In genomic region chr7:49368590-49368989, GRCm38 (mm10) we compare ENCODE assay signal across 18 mouse cellular contexts.
DNase-seq lines count a peak whose midpoint lies in the region; ATAC-seq and TF ChIP-seq lines count a peak whose summit lies in the region.
"Had no signal": no experiment of that assay in that cellular context is flagged by ENCODE, and none has a peak within 500 bp of the region (broad histone marks: within the 10 kb centered on the region; RNA-seq: fewer than 3 reads in every experiment).

No protein-coding gene starts in this region.

- H3K9ac ChIP-seq in hindbrain, embryonic 12.5 days = no peak overlapping the region
- no peak overlapping the region for H3K9ac ChIP-seq in hindbrain, embryonic 16.5 days (ENCODE audit: low read depth, low read length)
- H3K9ac ChIP-seq in kidney, postnatal 0 days (ENCODE audit: low read depth, low read length) = no peak overlapping the region
- H3K9ac ChIP-seq in kidney, embryonic 15.5 days = no peak overlapping the region
- H3K9ac ChIP-seq in midbrain, embryonic 12.5 days (replicated peaks) = no peak overlapping the region
- no peak overlapping the region for H3K9ac ChIP-seq in midbrain, embryonic 13.5 days (replicated peaks)
- H3K9ac ChIP-seq: embryonic facial prominence, embryonic 13.5 days; forebrain, embryonic 12.5 days; heart, embryonic 12.5 days had no signal

- no peak for TF ChIP-seq CTCF in kidney, postnatal 0 days (IDR thresholded peaks at IDR 0.05; ENCODE audit: low read depth)

- H3K4me2 ChIP-seq in hindbrain, embryonic 12.5 days (replicated peaks) = no peak overlapping the region
- H3K4me2 ChIP-seq in hindbrain, embryonic 16.5 days (ENCODE audit: low read length) = no peak overlapping the region
- H3K4me2 ChIP-seq in kidney, postnatal 0 days (ENCODE audit: low read length) = no peak overlapping the region
- H3K4me2 ChIP-seq in kidney, embryonic 15.5 days = no peak overlapping the region
- H3K4me2 ChIP-seq in midbrain, embryonic 12.5 days (replicated peaks) = no peak overlapping the region
- H3K4me2 ChIP-seq in midbrain, embryonic 13.5 days (replicated peaks) = no peak overlapping the region
- H3K4me2 ChIP-seq: embryonic facial prominence, embryonic 13.5 days; forebrain, embryonic 12.5 days; heart, embryonic 12.5 days had no signal

- H3K4me1 ChIP-seq in hindbrain, embryonic 12.5 days = peaks cover 17% of the 10 kb centered on the region
- H3K4me1 ChIP-seq in hindbrain, embryonic 16.5 days (ENCODE audit: control insufficient read depth, insufficient read depth, low read depth, low read length) = peaks cover 14% of the 10 kb centered on the region
- no peaks in the 10 kb centered on the region for H3K4me1 ChIP-seq in kidney, postnatal 0 days (replicated peaks; ENCODE audit: insufficient read depth, low read length)
- H3K4me1 ChIP-seq in kidney, embryonic 15.5 days = peaks cover 12% of the 10 kb centered on the region
- no peaks in the 10 kb centered on the region for H3K4me1 ChIP-seq in midbrain, embryonic 12.5 days
- peaks cover 19% of the 10 kb centered on the region; the same call in 1 of the 2 replicates for H3K4me1 ChIP-seq in midbrain, embryonic 13.5 days (replicated peaks)
- H3K4me1 ChIP-seq: forebrain, embryonic 12.5 days had no signal

- 0 out of 2 replicates have a peak, but pooled peaks have one; percentile 18 for ATAC-seq in hindbrain, embryonic 12.5 days (ENCODE audit: low FRiP score)
- ATAC-seq in hindbrain, embryonic 16.5 days = no peak
- ATAC-seq in kidney, postnatal 0 days (replicated peaks; ENCODE audit: low FRiP score, low read depth) = no peak; the same call in 1 of the 2 replicates
- no peak; the same call in 1 of the 2 replicates for ATAC-seq in kidney, embryonic 15.5 days (replicated peaks; ENCODE audit: low FRiP score)
- ATAC-seq in midbrain, embryonic 12.5 days (ENCODE audit: low FRiP score, low read depth) = 0 out of 2 replicates have a peak, but pooled peaks have one; percentile 5
- ATAC-seq in midbrain, embryonic 13.5 days = no peak
- ATAC-seq: forebrain, embryonic 16.5 days had no signal

- H3K27ac ChIP-seq in hindbrain, embryonic 12.5 days = no peak overlapping the region
- no peak overlapping the region for H3K27ac ChIP-seq in hindbrain, embryonic 16.5 days (ENCODE audit: low read depth, low read length)
- 0 out of 2 replicates have a peak overlapping the region, but pooled peaks have one; percentile 5 for H3K27ac ChIP-seq in kidney, postnatal 0 days
- no peak overlapping the region for H3K27ac ChIP-seq in kidney, embryonic 15.5 days
- H3K27ac ChIP-seq in midbrain, embryonic 12.5 days (replicated peaks) = no peak overlapping the region
- no peak overlapping the region for H3K27ac ChIP-seq in midbrain, embryonic 13.5 days
- H3K27ac ChIP-seq: forebrain, embryonic 12.5 days had no signal

- no peaks in the 10 kb centered on the region for H3K9me3 ChIP-seq in hindbrain, embryonic 12.5 days (replicated peaks)
- no peaks in the 10 kb centered on the region for H3K9me3 ChIP-seq in hindbrain, embryonic 16.5 days (ENCODE audit: control insufficient read depth, low read length)
- H3K9me3 ChIP-seq in kidney, postnatal 0 days (replicated peaks; ENCODE audit: low read length) = no peaks in the 10 kb centered on the region
- no peaks in the 10 kb centered on the region for H3K9me3 ChIP-seq in kidney, embryonic 15.5 days (replicated peaks)
- H3K9me3 ChIP-seq in midbrain, embryonic 12.5 days = no peaks in the 10 kb centered on the region
- no peaks in the 10 kb centered on the region for H3K9me3 ChIP-seq in midbrain, embryonic 13.5 days
- H3K9me3 ChIP-seq: embryonic facial prominence, embryonic 13.5 days; forebrain, embryonic 12.5 days; heart, embryonic 12.5 days had no signal

- WGBS in hindbrain, embryonic 12.5 days = 84% methylated on average over 5 of the region's 5 CpGs
- 83% methylated on average over 5 of the region's 5 CpGs for WGBS in hindbrain, embryonic 16.5 days
- 38% methylated on average over 5 of the region's 5 CpGs for WGBS in kidney, postnatal 0 days
- 29% methylated on average over 5 of the region's 5 CpGs for WGBS in kidney, embryonic 15.5 days
- 81% methylated on average over 5 of the region's 5 CpGs for WGBS in midbrain, embryonic 12.5 days
- 82% methylated on average over 5 of the region's 5 CpGs for WGBS in midbrain, embryonic 13.5 days

- H3K36me3 ChIP-seq in hindbrain, embryonic 12.5 days = no peaks in the 10 kb centered on the region
- H3K36me3 ChIP-seq in hindbrain, embryonic 16.5 days (ENCODE audit: control insufficient read depth, insufficient read depth, low read length) = no peaks in the 10 kb centered on the region
- H3K36me3 ChIP-seq in kidney, postnatal 0 days (ENCODE audit: insufficient read depth, low read length) = no peaks in the 10 kb centered on the region
- H3K36me3 ChIP-seq in kidney, embryonic 15.5 days = no peaks in the 10 kb centered on the region
- H3K36me3 ChIP-seq in midbrain, embryonic 12.5 days = no peaks in the 10 kb centered on the region
- no peaks in the 10 kb centered on the region for H3K36me3 ChIP-seq in midbrain, embryonic 13.5 days
- H3K36me3 ChIP-seq: embryonic facial prominence, embryonic 13.5 days; forebrain, embryonic 12.5 days had no signal

- peak; percentile 31 for DNase-seq in kidney, postnatal 0 days (ENCODE audit: low spot score)
- DNase-seq: adrenal gland, adult 2 months; adrenal gland, postnatal 25 days; cerebellum, adult 18-20 months; cerebellum, adult 9-11 months; cerebellum, postnatal 36 days; gastrocnemius, postnatal 10 days; heart, adult 18-20 months; heart, postnatal 4 days had no signal

- H3K27me3 ChIP-seq in hindbrain, embryonic 12.5 days = peaks cover 3% of the 10 kb centered on the region; the same call in 1 of the 2 replicates
- no peaks in the 10 kb centered on the region for H3K27me3 ChIP-seq in hindbrain, embryonic 16.5 days (replicated peaks; ENCODE audit: control insufficient read depth, insufficient read depth, low read length)
- no peaks in the 10 kb centered on the region for H3K27me3 ChIP-seq in kidney, postnatal 0 days (ENCODE audit: insufficient read depth, low read length)
- no peaks in the 10 kb centered on the region for H3K27me3 ChIP-seq in kidney, embryonic 15.5 days
- H3K27me3 ChIP-seq in midbrain, embryonic 12.5 days = no peaks in the 10 kb centered on the region; the same call in 1 of the 2 replicates
- H3K27me3 ChIP-seq in midbrain, embryonic 13.5 days = 0 out of 2 replicates have a peak, but pooled peaks cover 3% of the 10 kb centered on the region
- H3K27me3 ChIP-seq: embryonic facial prominence, embryonic 13.5 days; heart, embryonic 12.5 days had no signal

- no peak overlapping the region for H3K4me3 ChIP-seq in hindbrain, embryonic 12.5 days
- no peak overlapping the region for H3K4me3 ChIP-seq in hindbrain, embryonic 16.5 days (ENCODE audit: low read length)
- no peak overlapping the region for H3K4me3 ChIP-seq in kidney, postnatal 0 days (replicated peaks; ENCODE audit: low read depth, low read length)
- no peak overlapping the region for H3K4me3 ChIP-seq in kidney, embryonic 15.5 days (replicated peaks)
- H3K4me3 ChIP-seq in midbrain, embryonic 12.5 days = no peak overlapping the region
- H3K4me3 ChIP-seq in midbrain, embryonic 13.5 days (replicated peaks) = no peak overlapping the region
- H3K4me3 ChIP-seq: embryonic facial prominence, embryonic 13.5 days; forebrain, embryonic 12.5 days; heart, embryonic 12.5 days had no signal

Comparison
In these comparisons a context has a peak if more than half of its experiments do, and no peak if none do; other contexts are left out.
1. ATAC-seq: peak in hindbrain, embryonic 12.5 days (single experiment) and midbrain, embryonic 12.5 days (single experiment); none in hindbrain, embryonic 16.5 days (single experiment), kidney, postnatal 0 days (single experiment), kidney, embryonic 15.5 days (single experiment) and midbrain, embryonic 13.5 days (single experiment).